Mouse (Mus musculus) v-Abl transformed pro-B cells (cell line): ENCODE measurements around the gene Dgkg.

ENCODE experiments used
- in situ Hi-C, 2 experiments: fragments of 400-800 bp; cut with MboI; formaldehyde crosslinking; loops; one replicate each; pipeline ENCODE4 v1.15.1; 2025; ENCODE audit not compliant: unreplicated experiment in 2 of 2

Dgkg gene

DNA sequence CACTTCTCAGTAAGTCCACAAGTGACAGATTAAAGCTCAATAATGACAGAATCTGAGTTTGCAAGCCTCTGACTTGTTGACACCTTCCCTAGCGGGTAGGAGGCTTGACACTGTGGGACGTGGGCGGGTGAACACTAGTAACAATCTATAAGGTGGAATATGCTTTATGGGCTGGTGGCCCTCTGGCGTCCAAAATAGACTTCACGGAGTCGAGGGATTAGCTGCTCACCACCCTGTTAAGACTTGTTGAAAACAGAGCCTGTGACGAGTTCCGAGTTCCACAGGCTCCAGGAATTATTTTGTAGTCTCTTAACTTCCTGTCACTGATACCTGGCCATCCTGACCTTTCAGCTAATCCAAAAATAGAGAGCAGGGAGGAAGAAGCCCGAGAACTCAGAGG is 104.7 kb downstream of the Dgkg start:
- in situ Hi-C loops: loop anchor here (10.0 to 25.0 kb wide), 3 partner anchors 238 to 715 kb away; no protein-coding TSS in a partner anchor

DNA sequence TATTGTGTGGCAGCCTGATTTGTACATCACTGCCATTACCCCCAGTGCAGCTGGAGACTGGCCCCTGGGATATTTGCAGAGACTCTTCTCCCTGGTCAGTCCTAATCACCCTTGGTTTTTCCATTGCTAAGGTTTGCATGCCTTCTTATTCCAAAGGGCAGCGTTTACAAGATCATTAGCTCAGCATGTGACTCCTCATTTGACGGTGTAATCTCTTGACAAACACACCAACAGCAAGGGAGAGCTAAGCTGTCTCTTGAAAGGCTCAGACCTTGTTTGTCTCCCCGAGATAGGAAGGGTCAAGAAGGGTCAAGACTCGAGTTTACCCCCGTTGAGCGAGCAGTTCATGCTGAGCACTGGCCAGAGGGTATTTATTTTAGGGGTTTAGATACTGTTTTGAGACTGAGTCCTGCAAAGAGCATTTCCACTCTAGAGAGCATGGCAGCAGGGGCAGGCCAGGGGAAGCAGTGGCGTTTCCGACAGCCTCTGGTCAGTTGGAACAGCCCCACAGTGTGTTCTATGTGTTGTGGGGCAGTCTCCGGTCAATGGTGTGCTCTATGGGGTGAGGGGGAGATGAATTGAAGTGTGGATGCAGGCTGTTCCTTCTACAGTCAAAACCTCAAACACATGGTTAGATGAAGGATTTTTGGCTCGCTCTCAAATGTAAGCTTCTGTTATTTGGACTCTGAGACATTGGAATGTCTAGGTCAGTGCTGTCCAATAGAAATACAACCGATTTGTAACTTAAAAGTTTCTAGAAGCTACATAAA is 105.6 kb downstream of the Dgkg start:
- in situ Hi-C loops: loop anchor here (10.0 to 25.0 kb wide), 3 partner anchors 237 to 714 kb away; no protein-coding TSS in a partner anchor

DNA sequence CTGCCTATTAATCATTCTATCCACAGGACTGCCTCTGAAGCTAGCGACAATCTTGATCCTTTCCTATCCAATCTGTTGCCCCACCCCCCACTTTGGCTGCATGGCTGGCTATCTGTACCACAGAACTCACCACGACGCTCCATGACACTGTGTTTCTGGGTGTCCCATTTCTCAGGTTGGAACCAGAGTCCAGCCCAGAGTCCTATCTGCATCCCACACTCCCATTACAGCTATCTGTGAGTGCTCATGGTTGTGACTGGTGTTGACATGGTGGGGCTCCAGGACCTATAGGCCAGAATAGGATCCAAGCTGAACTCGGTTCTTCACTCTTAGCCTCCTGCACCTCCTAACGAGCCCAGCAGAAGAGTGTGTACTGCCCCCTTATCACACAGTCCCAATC is 107.7 kb downstream of the Dgkg start:
- in situ Hi-C loops: loop anchor here (5.0 kb wide), 2 partner anchors 107 to 112 kb away; partner anchors contain the start of gene Etv5 (in 1 of the 2)

GRCm38 (mm10) chr16:22548167-22549080 is 108.6 kb downstream of the Dgkg start:
- in situ Hi-C loops: loop anchor here (5.0 kb wide), 2 partner anchors 106 to 111 kb away; partner anchors contain the start of gene Etv5 (in 1 of the 2)

GRCm38 (mm10) chr16:22547741-22548140 is 109.3 kb downstream of the Dgkg start:
- in situ Hi-C loops: loop anchor here (5.0 kb wide), 2 partner anchors 105 to 110 kb away; partner anchors contain the start of gene Etv5 (in 1 of the 2)

DNA sequence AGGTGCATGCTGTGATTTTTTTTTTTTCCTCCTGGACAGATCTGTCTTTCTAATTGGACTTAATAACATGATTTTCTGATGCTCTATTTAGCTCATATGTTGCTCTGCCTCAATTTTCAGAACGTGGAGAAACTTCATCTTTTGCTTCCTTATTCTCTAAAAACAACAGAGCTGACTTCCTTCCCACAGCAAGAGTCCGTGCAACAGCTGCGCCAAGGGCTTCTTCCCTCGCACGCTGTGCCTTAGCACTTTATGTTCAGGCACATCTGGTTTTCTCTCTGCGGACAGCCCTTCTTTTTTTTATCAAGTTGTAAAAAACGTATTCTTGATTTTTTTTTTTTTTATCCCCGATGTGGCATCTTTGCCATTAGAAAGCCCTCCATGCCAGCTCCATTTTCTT is 111.2 kb downstream of the Dgkg start:
- in situ Hi-C loops: loop anchor here (5.0 kb wide), 2 partner anchors 103 to 108 kb away; partner anchors contain the start of gene Etv5 (in 1 of the 2)

DNA sequence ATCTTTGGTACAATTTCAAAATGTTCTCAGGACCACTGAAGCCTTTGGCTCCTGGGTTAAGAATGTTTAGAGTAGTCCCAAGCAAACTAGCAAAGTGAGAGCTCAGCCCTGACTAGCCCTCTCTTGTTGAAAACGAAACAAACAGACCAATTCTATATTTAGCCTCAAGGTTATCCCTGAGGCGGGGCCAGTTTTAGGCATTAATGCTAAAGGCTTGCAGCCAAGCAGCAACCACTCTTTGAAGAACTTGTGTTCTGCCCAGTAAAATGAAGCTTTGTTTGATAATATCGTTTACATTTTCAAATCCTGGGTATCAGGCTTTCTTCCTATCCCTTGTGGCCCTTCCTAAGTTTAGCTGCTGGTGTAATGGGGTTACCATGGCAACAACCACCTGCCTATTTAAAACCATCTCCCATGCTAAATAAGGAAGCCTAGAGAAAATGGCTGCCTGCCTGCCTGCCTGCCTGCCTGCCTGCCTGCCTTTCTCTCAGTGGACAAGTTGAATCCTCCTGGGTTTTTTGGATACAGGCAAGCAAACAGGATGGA is 111.9 kb downstream of the Dgkg start:
- in situ Hi-C loops: loop anchor here (5.0 kb wide), 2 partner anchors 103 to 108 kb away; partner anchors contain the start of gene Etv5 (in 1 of the 2)

DNA sequence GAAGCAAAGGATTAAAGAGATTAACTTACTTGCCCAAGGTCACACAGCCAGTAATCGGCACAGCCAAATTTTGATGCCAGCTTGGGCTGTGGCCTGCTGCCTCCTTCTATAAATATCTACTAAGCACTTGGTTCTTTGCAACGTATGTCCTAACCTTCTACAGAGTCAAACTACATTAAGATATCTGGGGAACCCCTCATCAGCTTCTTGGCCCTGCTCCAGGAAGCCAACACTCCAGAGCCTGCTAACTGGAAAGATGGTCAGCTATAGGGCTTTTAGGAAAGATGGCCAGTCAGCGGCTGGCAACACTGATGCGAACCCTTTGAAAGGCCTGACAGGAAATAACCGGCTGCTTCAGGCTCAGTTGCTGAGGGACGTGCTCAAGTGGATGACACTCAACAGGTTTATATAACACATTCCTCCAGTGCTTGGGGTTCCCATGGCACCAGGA is 114.3 kb downstream of the Dgkg start:
- in situ Hi-C loops: no loop called here

DNA sequence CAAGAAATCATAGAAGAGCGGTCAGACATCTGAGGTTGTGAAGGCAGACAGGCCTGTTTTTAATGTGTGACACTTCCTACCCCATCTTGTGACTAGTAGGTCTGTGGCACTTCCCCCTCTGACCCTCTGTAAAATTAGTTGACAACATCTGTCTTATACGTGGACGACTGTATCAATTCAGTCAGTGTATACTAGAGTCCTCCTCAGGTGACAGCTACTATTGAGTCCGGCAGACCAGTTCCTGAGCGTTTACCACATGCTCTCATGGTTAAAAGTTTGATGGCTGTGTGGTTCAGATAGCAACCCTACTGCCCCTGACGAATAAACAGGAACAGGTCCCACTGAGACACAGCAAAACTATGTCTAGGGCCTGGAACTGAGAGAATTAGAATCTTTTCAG is 117.7 kb downstream of the Dgkg start:
- in situ Hi-C loops: no loop called here

DNA sequence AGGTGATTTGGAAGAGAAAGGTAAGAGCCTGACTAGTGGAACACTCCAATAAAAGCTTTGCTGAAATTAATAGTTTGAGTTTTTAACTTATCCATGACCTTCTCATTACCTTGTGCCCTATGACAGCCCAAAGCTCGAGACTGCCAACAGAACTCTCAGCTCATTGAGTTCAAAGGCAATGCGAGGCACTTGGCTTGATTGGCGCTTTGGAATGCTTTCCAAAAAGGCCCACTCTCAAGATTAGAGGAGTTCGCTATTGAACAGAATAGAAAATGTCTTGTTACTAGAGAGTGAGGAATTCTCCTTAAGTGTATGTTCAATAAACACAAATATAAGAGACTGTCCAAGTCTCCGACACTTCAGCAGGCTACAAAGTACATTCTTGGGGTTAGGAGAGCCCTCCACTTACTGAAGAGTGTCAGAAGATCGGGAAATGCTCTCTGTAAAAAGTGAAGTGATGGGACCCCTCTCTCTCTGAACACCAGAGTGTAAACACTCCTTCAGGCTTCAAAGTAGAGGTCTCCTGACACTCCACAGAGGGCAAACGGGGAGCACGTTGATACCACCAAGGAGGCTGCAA is 120.3 kb downstream of the Dgkg start:
- in situ Hi-C loops: no loop called here

- in situ Hi-C loops: no loop called here
Observed at GRCm38 (mm10) chr16:22533087-22533486, 123.9 kb downstream of the Dgkg start.

- in situ Hi-C loops: no loop called here
Observed at GRCm38 (mm10) chr16:22531834-22532233, 125.2 kb downstream of the Dgkg start.

- in situ Hi-C loops: no loop called here
Observed at GRCm38 (mm10) chr16:22531041-22531440, 126.0 kb downstream of the Dgkg start.

DNA sequence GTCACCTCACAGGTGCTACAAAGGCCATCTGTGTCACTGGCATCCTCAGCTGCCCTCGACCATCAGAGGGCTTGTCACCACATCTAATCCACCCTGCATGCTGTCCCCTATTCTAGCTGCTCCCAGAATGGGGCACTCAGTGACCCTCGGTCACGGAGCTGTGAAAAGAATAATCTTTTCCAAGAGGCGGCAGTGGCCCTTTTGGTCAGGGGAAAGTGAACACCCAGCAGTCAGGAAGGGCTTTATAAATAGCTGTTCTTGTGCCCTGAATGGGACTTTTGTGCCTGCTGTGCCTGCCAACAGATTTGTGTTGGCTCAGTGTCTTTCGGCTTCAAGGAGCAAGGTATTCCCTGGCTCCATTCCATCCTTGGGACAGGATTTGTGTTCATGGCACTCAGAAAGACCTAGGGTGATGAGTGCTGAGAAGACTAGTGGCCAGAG is 129.5 kb downstream of the Dgkg start:
- in situ Hi-C loops: no loop called here

DNA sequence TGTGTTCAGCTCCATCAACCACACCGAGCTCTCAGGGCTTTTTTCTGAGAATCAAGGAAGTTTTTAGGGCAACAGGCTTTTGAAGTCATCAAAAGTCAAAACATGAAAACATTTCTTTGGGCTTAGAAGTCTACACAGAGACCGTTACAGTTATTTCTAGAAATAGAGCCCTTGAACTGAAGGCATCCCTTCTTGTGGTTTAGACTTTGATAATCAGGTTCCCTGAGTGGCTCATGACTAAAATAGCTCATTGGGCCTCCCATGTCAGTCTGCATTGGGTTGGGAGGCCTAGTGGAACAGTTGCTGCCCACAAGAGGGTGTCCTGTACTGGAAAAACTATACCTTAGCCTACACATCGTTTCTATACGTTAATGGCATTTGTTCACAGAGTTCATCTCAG is 130.6 kb downstream of the Dgkg start:
- in situ Hi-C loops: no loop called here

DNA sequence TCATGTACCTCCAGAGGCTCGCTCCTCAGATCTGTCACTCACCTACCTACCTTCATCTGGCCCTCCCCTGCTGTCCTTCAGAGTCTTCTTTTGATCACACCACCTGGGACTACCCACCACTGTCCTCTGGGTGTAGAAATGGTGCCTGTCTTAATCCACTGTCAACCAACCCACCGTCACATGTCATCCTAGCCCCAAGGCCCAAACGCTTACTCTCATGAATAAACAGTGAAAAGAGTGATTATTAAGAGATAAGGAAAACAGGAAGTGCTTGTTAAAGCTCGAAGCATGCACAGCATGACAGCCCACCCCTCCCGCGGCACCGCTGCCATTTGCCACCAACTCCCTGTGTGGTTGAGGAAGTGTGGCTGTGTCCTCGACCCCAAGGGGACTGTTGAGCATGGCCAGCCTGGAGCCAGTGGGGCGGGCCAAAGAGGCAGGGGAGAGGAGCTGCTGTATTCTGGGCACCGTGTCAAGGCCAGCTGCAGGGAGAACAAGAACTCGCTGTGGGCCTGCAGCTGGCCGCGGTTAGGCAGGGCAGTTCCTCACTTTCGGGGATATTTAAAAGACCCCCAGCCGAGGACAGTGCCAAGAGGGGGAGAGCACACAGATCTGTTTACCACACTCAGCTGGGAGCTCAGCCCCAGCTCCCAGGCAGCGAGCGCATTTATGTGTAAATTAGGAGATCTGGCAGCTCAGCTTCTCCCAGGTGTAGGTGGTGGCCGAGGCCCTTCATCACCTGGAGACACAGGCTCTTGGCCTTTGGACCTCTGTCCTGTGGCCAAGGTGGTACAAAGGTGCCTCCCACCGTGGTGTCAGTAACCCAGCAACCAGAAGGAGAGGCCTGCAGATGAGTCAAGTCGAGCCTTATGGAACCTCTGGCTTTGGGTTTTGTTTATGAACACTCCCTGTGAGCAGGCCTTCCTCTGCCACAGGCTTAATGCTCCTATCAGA is 139.3 kb downstream of the Dgkg start:
- in situ Hi-C loops: loop anchor here in 1 of 2 experiments (5.0 kb wide), 1 partner anchor 75 kb away; no protein-coding TSS in a partner anchor

DNA sequence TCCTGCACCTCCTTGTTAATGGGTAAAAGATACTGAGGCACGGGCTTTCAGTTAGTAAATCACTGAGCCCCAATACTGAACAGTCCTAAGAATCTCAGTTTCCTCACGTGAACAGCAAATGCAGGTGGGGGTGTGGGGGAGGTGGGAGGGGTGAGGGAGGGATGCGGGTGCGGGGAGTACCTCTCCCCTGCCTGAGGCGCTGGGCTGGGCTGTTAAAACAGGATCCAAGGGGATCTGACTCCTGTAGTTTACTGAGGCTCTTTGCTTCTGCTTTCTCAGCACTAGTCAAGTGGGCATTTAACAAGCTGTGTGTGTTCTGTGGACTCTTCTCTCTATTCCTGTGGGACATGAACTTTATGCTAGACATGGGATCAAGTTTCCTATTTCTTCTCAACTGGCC is 141.5 kb downstream of the Dgkg start:
- in situ Hi-C loops: loop anchor here in 1 of 2 experiments (5.0 kb wide), 1 partner anchor 73 kb away; no protein-coding TSS in a partner anchor

- in situ Hi-C loops: no loop called here
Observed at GRCm38 (mm10) chr16:22510861-22511637, 146.0 kb downstream of the Dgkg start.
